Mouse (Mus musculus): Measurements from ENCODE around the gene Ccno.

Ccno gene

DNA sequence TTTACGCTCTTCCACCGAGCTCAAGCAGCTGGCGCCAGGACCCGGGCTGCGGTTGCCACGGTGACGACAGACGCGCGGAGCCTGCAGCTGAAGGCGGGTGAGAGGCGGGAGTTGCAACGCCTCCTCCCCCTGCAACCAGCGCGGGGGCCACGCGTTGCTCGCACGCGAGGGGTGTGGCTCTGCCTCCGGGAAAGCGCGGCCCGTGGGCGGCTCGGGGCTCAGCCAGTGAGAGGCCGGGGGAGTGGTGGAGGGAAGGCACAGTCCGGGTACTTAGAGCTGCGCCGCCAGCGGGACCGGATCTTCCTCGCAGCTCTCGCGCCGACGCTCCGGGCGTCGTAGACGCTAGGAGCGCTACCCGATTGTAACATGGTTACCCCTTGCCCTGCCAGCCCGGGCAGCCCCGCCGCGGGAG lies at the start of gene Ccno:
Gene Ccno (plus strand): TSS at position 271 of the 412 bp plus-strand sequence.
- DNase-seq (ENCODE audit: low read depth, low spot score), result peak; percentile 96

DNA sequence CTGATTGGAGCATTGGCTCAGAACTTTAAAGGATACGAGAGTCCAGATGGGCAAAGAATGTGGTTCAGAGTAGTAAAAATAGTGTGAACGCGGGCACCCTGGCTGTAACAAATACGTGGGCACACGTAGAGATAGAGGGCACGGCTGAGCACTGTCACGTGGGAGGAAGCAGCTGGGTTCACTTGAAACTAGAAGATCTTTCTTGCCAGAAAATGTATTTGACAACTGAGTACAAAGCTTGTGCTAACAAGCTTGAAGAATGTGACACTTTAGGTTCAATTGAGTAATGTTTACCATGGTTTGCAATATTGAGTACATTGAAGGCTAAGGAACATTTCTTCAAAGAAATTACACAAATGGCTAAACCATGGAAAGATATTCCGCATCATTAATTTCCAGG lies 49.5 kb upstream of the Ccno start:
- no peak for DNase-seq (ENCODE audit: low read depth, low spot score)

DNA sequence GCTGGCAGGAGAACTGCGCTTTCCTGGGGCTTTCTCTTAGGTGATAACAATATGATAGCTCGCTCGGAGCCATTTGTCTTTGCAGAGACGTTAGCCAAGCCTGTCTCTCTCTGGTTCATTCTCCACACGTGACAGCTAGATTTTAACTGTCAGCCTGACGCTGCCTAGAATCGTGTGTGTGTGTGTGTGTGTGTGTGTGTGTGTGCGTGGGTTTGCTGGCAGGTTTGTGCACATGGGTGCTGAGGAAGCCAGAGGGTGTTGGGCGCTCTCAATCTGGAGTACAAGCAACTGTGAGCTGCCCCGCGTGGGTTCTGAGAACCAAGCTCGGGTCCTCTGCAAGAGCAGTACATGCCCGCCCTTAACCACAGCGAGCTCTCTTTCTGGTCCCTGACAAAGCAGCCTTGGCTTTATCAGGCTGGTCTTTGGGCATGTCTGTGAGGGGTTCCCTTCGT lies 45.7 kb upstream of the Ccno start:
- no peak for DNase-seq (ENCODE audit: low read depth, low spot score)

DNA sequence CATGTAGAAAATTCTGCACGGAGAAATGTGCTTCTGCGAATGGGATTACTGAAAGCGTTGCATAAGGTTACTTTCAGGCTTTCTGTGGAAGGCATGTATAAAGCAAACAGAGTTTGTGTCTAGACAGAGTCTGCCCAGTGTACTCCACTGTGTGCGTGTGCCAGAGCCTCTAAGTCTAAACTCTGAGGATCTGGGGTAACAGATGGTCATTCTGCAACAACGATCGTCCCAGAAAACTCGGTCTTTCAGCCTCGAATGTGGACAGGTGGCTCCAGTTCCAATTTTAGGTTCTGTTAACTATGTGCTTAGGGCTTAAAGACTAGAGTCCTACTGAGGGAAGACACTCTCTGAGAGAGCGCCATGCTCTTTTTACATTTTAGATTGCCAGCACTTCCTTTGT lies 42.3 kb upstream of the Ccno start:
- DNase-seq (ENCODE audit: low read depth, low spot score), result no peak

DNA sequence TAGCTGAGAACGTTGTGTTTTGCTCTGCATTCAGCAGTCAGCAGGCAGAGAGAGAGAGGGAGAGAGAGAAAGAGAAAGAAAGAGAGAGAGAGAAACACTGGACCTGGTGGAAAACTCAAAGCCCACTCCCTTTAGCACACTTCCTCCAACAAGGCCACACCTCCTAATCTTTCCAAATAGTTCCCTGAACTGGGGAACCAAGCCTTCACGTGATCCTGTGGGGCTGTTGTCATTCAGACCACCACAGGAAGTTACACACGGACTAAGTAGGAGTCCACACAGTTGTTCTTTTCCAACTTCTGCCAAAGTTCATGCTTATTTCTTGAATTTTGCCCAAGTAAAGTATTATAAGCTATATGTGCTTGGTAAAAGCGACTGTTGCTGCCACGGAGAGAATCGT lies 41.7 kb upstream of the Ccno start:
- peak; percentile 52 for DNase-seq (ENCODE audit: low read depth, low spot score)

DNA sequence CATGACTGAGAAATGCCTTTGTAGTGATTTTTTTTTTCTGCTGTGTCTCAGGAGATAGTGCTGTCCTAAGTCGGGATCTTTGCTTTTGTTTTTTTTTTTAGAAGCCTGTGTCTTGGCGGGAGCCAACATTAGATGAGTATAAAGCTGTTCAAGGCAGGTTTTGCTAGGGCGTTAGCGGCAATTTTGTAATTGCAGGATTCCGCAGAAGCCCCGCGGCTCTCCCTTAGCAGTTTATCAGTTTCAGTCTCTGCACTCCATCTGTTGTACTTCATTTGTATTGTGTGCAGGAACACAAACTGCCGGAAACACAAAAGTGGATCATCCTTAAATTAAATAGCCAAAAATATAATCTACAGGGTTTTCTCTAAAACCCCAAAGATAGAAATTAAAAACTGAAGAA lies 33.5 kb upstream of the Ccno start:
- no peak for DNase-seq (ENCODE audit: low read depth, low spot score)

DNA sequence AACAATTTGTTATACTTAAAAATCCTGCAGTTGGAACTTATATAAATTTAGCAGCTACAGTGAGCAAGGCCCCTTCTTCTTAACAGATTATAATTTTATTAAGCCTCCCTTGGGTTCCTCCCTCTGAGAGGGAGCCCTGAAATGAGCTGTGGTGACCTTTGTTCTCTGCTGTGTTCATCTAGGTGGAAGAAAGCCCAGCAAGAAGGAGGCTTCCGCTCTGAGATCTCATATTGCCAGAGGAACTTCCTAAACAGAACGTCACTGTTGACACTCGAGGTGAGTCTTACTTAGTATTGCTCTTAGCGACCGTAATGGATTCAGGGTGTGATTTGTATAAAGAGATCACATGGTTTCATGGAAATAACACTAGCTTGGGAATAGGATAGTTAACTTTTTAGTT lies 24.5 kb upstream of the Ccno start:
- no peak for DNase-seq (ENCODE audit: low read depth, low spot score)

DNA sequence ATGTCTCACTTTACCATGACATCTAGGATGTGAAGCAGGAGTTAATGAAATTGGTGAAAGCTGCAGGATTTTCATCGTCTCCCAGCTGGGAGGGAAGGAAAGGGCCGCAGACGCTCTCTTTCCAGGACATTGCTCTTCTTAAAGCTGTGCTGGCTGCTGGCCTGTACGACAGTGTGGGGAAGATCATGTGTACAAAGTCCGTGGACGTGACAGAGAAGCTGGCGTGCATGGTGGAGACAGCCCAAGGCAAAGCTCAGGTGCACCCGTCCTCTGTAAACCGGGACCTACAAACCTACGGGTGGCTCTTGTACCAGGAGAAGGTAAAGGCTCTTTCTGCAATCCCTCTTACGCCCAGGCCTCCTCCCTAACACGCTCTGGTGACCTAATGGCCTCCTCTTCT lies 23.2 kb upstream of the Ccno start:
- DNase-seq (ENCODE audit: low read depth, low spot score), result no peak

DNA sequence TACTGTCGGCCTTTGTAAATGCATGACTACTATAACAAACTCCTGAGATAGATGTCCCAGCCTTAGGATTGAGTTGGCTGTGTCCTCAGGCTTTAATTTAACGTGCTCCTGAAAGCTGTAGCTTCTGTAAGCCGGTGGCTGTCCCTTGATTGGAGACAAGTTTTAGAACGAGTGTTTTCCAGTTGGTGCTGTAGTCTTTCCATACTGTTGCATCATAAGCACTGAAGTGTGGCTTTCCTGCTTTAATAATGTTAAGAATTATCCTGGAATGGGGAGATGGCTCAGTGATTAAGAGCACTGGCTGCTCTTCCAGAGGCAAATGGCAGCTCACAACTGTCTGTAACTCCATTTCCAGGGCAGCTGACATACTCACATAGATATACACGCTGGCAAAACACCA lies 20.3 kb upstream of the Ccno start:
- DNase-seq (ENCODE audit: low read depth, low spot score), result no peak

DNA sequence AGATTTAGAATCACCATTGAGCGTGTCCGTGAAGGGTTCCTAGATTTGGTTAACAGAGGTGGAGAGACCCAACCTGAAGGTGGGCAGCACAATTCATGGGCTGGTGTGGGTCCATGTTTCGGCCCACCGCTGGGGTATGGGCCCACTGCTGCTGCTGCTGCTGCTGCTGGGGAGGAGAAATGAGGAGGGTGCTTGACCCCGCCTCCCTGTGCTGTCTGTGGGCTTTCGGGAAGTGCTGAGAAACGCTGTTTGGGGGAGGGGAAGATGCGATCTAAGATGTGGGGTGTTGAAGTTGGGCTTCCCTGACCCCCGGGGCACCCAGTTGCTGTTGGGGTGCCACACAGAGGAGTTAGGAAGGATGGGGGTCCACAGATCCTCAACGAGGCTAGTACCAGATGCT lies 10.9 kb upstream of the Ccno start:
- peak; percentile 20 for DNase-seq (ENCODE audit: low read depth, low spot score)

DNA sequence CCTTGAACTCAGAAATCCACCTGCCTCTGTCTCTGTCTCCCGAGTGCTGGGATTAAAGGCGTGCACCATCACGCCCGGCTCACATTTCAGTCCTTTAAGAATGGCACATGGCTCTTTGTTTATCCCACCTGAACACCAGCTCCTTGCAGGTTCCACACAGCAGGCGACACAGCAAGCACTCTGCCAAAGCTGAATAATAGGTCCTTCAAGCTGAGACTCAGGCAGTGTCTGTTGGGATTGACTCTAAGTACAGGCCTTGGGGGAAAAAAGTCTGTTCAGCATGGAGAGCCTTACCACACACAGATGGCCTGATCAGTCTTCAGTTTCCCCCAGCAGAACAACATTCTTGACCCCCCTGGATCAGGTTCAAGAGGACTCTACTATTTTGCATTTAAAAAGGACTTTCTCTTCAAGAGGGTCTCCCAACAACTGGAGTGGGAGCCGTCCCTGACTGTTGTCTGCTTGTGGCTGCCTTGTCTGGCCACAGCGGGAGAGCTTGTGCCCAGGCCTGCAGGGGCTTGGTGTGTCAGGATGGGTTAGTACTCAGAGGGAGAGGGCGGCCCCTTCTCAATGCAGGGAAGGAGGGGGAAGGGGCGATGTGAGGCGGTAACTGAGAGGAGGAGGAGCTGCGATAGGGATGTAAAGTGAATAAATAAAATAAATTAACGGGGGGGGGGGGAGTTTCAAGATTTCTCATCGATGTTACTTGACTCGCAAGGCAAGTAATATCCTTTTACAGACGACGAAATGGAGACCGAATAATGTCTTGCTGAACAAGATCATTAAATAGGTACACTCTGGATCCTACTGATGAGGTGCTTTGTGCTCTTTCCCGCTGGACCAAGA lies 1.8 kb upstream of the Ccno start:
- peak; percentile 95 for DNase-seq (ENCODE audit: low read depth, low spot score)

DNA sequence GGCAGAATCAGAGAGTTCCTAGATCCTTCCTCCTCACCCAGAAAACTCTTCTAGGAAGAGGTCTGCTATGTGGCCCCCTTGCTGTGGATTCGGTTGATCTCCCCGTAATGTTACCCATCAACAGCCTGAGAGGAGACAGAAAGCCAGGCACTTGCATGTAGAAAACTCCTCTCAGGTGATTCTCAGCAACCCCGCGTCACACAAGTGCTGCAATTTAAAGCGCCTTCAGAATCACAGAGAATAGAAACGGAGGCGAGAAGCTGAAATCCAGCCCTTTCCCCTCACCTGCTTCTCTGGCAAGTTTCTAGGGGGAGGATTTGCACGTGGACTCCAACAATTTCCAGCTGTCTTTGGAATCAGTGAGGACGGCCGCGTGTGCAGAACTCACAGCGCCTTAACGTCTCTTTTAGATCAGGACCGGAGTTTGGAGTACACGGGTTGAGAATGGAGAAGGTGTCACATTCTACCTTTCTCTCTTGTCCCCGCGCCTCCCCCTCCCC lies 1.1 kb upstream of the Ccno start:
- peak; percentile 29 for DNase-seq (ENCODE audit: low read depth, low spot score)

DNA sequence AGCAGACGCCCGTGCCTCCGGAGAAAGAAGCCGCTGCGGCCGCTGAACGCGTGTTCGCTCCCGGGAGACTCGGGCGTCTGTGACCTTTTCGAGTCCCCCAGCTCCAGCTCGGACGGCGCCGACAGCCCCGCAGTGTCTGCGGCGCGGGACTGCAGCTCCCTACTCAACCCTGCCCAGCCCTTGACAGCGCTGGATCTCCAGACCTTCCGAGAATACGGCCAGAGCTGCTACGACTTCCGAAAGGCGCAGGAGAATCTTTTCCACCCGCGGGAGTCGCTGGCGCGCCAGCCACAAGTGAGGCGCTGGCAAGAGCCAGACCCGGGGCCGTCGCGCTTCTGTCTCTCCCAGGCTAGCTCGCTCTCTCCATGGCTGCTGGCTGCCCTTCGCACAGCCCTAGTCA lies 389 bp downstream of the Ccno start:
- peak; percentile 66 for DNase-seq (ENCODE audit: low read depth, low spot score)

DNA sequence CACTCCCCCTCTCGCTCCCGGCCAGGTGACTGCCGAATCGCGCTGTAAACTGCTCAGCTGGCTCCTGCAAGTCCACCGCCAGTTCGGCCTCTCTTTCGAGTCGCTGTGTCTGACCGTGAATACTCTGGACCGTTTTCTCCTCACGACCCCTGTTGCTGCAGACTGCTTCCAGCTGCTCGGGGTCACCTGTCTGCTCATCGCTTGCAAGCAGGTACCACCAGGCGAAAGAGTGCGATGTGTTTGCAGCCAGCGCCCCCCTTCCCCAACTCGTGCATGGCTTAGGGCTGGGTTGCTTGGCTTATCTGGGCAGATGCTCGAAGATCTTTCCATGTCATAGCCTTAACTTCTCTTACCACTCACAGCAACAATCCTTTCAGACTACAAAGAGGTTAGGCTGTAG lies 1.3 kb downstream of the Ccno start:
- DNase-seq (ENCODE audit: low read depth, low spot score), result no peak

DNA sequence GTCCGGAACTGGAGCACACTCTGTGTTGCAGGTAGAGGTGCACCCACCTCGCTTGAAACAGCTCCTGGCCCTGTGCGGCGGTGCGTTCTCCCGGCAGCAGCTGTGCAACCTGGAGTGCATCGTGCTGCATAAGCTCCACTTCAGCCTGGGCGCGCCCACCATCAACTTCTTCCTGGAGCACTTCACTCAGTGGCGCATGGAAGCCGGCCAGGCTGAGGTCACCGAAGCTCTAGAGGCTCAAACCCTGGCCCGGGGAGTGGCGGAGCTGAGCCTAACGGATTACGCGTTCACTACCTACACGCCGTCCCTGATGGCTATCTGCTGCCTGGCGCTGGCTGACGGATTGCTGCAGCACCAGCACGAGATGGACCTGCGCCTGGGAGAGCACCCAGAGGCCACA lies 1.9 kb downstream of the Ccno start:
- peak; percentile 31 for DNase-seq (ENCODE audit: low read depth, low spot score)

DNA sequence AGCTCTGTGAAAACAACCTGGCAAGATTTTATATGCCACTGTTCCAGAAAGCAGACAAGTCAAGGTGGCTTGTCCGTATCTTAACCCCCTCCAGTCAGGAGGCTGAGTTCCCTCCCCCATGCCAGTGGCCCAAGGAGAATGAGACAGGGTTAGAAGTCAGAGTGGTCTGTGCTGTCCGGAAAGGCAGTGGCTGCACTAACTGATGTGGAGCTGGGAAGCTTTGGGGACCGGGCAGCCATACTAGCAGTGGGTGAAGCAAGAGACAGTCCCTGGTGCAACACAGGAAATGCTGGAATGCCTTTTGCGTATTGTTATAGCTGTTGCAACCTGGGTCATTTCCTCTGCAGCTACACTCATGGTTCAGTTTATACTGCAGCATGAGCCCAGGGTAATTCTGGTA lies 2.7 kb downstream of the Ccno start:
- DNase-seq (ENCODE audit: low read depth, low spot score), result no peak

DNA sequence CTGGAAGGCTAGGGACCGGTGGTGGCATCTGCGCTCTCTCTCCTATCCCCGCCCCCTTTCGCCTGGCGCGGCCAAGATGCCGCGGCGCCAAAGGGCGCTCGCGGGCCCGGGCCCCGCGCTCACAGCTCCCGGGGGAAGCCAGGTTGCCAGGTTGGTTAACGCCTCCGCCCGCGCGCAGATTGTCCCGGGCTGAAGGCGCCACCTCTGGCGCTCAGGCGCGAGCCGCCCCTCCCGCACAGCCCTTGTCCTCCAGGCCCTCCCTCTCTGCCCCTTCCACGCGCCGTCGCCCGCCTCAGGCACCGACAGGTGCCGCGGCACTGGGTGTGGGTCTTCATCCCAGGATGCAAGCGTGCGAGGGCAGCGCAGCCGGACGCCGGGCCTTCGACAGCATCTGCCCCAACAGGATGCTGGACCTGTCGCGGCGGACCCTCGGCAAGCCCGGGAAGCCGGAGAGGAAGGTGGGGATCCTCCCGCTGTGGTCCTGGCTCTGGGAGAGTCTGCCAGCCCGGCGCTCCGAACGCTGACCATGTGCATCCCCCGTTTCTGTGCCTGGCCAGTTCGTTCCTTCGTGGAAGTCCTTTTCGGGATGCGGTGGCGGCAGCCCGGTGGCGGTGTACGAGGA lies 6.0 kb downstream of the Ccno start, which contains the start of gene Mcidas:
Gene Mcidas (plus strand): TSS at position 315 of the 622 bp plus-strand sequence.
- DNase-seq (ENCODE audit: low read depth, low spot score), result peak; percentile 41

DNA sequence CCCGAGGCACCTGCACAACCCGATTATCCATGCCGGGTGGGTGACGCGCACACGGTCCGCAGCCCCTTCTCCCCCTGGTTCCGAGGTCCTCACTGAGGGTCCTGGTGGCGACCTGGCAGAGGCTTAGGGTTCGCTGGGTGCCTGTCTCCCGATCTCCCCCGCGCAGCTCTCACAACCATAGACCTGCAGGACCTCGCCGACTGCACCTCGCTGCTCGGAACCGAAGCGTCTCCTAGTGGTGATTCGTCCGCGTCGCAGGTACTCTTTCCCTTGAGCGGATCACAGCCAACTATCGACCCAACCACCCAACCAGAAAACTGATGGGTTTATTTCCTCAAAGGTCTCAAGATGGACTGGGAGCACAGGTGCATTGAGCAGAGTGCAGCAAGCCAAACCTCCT lies 6.6 kb downstream of the Ccno start:
- DNase-seq (ENCODE audit: low read depth, low spot score), result peak; percentile 87

DNA sequence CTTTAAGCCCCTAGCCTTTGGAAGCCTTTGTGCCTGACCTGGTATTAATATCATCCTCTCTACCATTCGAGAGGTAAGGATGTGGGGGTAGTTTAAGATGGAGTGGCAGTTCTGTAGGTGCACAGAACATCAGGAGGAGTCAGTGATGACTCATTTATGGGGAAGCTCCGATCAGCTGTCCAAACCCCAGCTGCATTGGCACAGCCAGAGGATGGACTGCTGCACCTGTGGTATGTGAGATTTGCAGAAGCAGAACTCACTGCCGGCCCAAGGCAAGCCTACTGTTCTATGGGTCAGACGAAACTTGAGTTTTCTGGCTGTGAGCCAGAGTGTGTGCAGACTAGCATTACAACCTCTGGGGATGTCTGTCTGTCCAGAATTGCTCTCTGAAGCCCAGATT lies 8.8 kb downstream of the Ccno start:
- no peak for DNase-seq (ENCODE audit: low read depth, low spot score)

DNA sequence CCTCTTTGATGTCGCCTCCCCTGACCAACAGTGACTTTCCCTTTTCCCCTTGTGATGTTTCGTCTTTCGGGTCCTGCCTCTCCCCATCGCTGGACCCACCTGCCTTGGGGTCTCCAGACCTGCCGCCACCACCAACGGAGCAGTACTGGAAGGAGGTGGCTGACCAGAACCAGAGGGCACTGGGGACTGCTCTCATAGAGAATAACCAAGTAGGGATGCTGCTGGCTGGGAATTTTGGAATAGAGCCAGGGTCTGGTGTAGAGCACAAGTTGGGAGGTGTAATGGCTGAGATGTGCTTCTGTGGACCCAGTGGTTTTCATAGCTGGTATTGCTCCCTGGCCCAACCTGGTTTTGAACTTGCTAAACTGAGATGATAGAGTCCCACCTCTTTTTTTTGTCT lies 9.8 kb downstream of the Ccno start:
- no peak for DNase-seq (ENCODE audit: low read depth, low spot score)

DNA sequence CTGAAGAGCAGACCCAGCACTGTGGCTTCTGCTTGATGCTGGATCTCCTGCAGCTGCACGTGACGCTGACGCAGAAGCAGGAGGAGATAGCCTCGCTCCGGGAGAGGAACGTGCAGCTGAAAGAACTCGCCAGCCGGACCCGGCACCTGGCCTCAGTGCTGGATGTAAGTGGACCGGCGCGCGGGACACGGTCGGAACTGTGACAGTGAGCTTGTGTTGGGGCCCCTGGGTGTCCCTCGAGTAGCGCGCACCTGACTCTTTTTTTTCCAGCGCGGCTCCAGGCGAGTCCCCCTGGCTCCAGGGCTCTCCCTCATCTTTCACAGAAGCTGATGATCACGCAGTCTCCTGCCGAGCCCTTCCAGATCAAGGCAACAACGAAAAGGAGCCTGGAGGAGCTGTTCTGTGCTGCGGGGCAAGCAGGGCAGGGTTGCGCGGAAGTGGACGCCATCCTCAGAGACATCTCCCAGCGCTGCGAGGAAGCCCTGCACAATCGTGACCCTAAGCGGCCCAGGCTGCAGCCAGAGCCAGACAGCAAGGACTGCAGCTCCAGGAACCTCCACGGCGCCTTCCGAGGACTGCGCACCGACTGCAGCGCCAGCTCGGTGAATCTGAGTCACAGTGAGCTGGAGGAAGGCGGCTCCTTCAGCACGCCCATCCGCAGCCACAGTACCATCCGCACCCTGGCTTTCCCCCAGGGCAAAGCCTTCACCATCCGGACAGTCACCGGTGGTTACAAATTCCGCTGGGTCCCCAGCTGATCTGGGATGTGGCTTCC lies 11.0 kb downstream of the Ccno start:
- peak; percentile 46 for DNase-seq (ENCODE audit: low read depth, low spot score)

DNA sequence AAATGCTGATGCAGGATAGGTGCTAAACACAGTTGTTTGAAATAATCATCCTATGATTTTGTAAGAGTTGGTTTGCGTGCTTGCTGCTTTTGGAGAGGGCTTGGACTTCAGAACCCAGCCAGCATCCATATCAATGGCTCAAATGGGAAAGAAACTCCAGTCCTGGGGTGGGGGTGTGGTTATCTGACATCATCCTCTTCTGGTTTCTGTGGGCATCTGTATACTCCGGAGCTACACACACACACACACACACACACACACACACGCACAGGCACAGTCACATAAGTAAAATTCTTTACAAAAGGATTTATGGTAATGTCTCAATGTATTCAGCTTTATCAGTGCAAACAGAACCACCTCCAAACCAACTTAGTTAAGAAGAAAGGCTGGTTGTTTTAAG lies 12.5 kb downstream of the Ccno start:
- DNase-seq (ENCODE audit: low read depth, low spot score), result no peak
